Mouse (Mus musculus) CD4-positive, CD25-positive, alpha-beta regulatory T cell, adult 4 months (primary cell): ENCODE measurements around the gene Vmn1r227. TPM values are rescaled to one million over a fixed set of nuclear protein-coding genes. Genes with fewer than 3 reads are reported as not detected.

Experiments used
- ATAC-seq: one replicate; pipeline ENCODE4 v1.8.0; 2017
- polyA plus RNA-seq, 2 experiments: library from polyadenylated mRNA; unstranded; fragments of 100-300 nt; shearing (Covaris generic); gene quantifications; one replicate each; pipeline ENCODE4 v1.2.1; 2017

The Vmn1r227 gene
- polyA plus RNA-seq: not detected

DNA sequence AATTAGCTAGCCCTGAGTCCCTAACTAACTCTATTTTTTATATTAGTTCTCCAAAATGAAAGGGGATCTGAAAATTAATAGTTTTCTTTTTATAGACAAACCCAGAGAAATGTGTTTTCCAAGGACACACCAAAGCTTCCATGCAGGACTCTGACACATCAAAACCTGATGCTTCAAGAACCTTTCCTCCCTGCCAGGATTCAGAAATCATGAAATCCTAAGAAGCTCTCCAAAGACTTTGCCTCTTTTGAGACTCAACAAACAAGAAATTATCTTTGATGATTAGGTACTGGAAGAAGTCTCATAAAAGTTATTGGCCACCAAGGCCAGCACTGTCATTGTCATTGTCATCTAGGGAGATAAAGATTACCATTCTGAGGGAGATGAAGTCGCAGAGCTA is at the start of gene Vmn1r227:
TSS of gene Vmn1r227 (plus strand) at position 301 of the 400 bp plus-strand sequence.
- no peak for ATAC-seq

DNA sequence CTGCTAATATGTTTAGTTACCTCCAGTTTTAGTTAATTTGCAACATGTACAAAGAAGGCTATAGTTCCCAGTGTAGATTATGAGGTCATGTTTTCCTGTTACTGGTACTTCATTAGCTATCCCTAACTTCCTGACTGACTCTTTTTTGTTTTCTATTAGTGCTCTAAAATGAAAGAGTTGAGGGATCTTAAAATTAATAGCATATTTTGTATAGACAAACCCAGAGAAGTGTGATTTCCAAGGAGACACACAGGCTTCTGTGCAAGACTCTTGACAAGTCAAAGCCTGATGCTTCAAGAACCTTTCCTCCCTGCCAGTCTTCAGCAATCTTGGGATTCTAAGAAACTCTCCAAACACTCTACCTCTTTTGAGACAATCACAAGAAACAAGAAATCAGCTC is 47.1 kb upstream of the Vmn1r227 start, which contains the start of gene Vmn1r226:
TSS of gene Vmn1r226 (plus strand) at position 301 of the 400 bp plus-strand sequence.
- no peak for ATAC-seq

DNA sequence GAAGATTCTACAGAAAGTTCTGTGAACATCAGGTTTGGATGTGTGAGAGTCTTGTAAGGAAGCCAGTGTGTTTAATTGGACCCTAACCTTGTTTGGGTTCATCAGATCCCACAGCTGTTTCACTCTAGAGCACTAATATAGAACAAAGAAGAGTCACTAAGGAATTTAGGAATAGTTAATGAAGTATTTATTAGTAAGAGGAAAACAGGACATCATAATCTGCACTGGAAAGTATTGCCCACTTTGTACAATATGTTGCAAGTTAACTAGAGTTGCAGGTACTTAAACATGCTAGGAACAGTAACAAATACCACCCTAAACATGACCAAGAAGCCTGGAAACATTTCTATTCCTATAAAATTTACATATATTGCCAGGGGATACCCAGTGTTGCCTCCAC is 56.4 kb downstream of the Vmn1r227 start, which contains the start of gene Vmn1r228:
TSS of gene Vmn1r228 (minus strand) at position 101 of the 400 bp plus-strand sequence.
- ATAC-seq: no peak

Other genes with a start within 250 kb of the Vmn1r227 start
- not detected for gene Vmn2r108, start 248.5 kb upstream of the Vmn1r227 start, polyA plus RNA-seq
- not detected for gene Vmn1r225, start 231.7 kb upstream of the Vmn1r227 start, polyA plus RNA-seq
- not detected for gene Vmn2r109, start 165.1 kb upstream of the Vmn1r227 start, polyA plus RNA-seq
- gene Vmn2r110, start 133.4 kb upstream of the Vmn1r227 start, polyA plus RNA-seq: not detected
- not detected for gene Fpr-rs3, start 105.0 kb upstream of the Vmn1r227 start, polyA plus RNA-seq
- gene Vmn1r226, start 47.0 kb upstream of the Vmn1r227 start, polyA plus RNA-seq: not detected
- gene Vmn1r228, start 56.3 kb downstream of the Vmn1r227 start, polyA plus RNA-seq: not detected
- under 1 TPM in 1 of 2 experiments, not detected in 1; 0.09 TPM for gene Vmn1r229, start 81.7 kb downstream of the Vmn1r227 start, polyA plus RNA-seq
- gene Vmn1r230, start 110.6 kb downstream of the Vmn1r227 start, polyA plus RNA-seq: not detected
- not detected for gene Vmn1r231, start 175.2 kb downstream of the Vmn1r227 start, polyA plus RNA-seq
- gene Vmn1r232, start 189.9 kb downstream of the Vmn1r227 start, polyA plus RNA-seq: not detected
- 100 to 1,000 TPM; 186 to 258 TPM for gene Ppp2r1a, start 215.5 kb downstream of the Vmn1r227 start, polyA plus RNA-seq